In the genomic region with DNA sequence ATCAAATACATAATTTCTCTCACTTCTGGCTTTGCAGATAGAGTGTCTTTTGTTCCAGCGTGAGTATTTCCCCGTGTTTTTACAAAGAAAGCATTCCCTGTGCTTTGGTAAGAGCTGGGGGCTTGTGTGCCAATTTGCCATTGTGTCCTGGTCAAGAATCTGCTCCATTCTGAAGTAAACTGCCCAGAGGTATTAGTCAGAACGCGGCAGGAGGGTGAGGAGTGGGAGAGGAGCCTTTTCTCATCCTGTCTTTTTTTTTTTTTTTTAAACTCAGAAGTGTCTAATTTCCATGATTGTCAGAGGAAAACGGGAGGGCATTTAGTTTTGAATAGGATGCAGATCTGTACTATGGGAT, we compare ENCODE assay signal across 9 mouse cellular contexts.
DNase-seq lines count a peak whose midpoint lies in the region; ATAC-seq and TF ChIP-seq lines count a peak whose summit lies in the region.
"Had no signal": no experiment of that assay in that cellular context is flagged by ENCODE, and none has a peak within 500 bp of the region (broad histone marks: within the 10 kb centered on the region; RNA-seq: fewer than 3 reads in every experiment).

No protein-coding gene starts in this region.

- TF ChIP-seq CTCF in lung, embryonic 14.5 days (IDR thresholded peaks at IDR 0.05; ENCODE audit: low read depth) = no peak
- TF ChIP-seq CTCF in lung, adult 2 months (IDR thresholded peaks at IDR 0.05; ENCODE audit: insufficient read depth, low read length) = no peak

- peaks cover 9% of the 10 kb centered on the region; the same call in 1 of the 2 replicates for H3K27me3 ChIP-seq in lung, embryonic 14.5 days (ENCODE audit: insufficient read depth, low read length)
- no peaks in the 10 kb centered on the region for H3K27me3 ChIP-seq in hindbrain, embryonic 14.5 days (ENCODE audit: control insufficient read depth, insufficient read depth, low read length)
- 0 out of 2 replicates have a peak, but pooled peaks cover 3% of the 10 kb centered on the region for H3K27me3 ChIP-seq in neural tube, embryonic 13.5 days

- H3K9ac ChIP-seq in lung, embryonic 14.5 days = no peak overlapping the region
- peak overlapping the region; percentile 86 for H3K9ac ChIP-seq in hindbrain, embryonic 14.5 days
- H3K9ac ChIP-seq in neural tube, embryonic 13.5 days = peak overlapping the region; percentile 77

- no peaks in the 10 kb centered on the region for H3K36me3 ChIP-seq in lung, embryonic 14.5 days (ENCODE audit: insufficient read depth)
- no peaks in the 10 kb centered on the region for H3K36me3 ChIP-seq in hindbrain, embryonic 14.5 days (replicated peaks; ENCODE audit: control insufficient read depth, insufficient read depth)
- H3K36me3 ChIP-seq in neural tube, embryonic 13.5 days = no peaks in the 10 kb centered on the region

- no peaks in the 10 kb centered on the region for H3K4me1 ChIP-seq in lung, embryonic 14.5 days (ENCODE audit: insufficient read depth)
- H3K4me1 ChIP-seq in lung, adult 2 months (ENCODE audit: control insufficient read depth, insufficient read depth, low read length) = no peaks in the 10 kb centered on the region
- peaks cover 12% of the 10 kb centered on the region; the same call in 1 of the 2 replicates for H3K4me1 ChIP-seq in hindbrain, embryonic 14.5 days (replicated peaks; ENCODE audit: control insufficient read depth, insufficient read depth, low read length)
- H3K4me1 ChIP-seq in neural tube, embryonic 13.5 days (replicated peaks) = peaks cover 24% of the 10 kb centered on the region

- no peak for ATAC-seq in lung, embryonic 14.5 days (ENCODE audit: insufficient read depth)
- ATAC-seq in hindbrain, embryonic 14.5 days (ENCODE audit: low FRiP score) = 0 out of 2 replicates have a peak, but pooled peaks have one; percentile 3
- ATAC-seq in neural tube, embryonic 13.5 days (ENCODE audit: low read depth) = no peak

- no peak for TF ChIP-seq POLR2A in lung, adult 2 months (IDR thresholded peaks at IDR 0.05; ENCODE audit: borderline replicate concordance, extremely low read depth, low read depth, low read length)

- H3K27ac ChIP-seq in lung, embryonic 14.5 days (ENCODE audit: low read depth) = no peak overlapping the region
- peak overlapping the region; percentile 85 for H3K27ac ChIP-seq in hindbrain, embryonic 14.5 days
- peak overlapping the region; percentile 77 for H3K27ac ChIP-seq in neural tube, embryonic 13.5 days (replicated peaks)

- 2% methylated on average over 5 of the region's 5 CpGs for WGBS in lung, embryonic 14.5 days
- WGBS in lung, adult 2 months = 3% methylated on average over 5 of the region's 5 CpGs
- 1% methylated on average over 5 of the region's 5 CpGs for WGBS in hindbrain, embryonic 14.5 days
- under 1% methylated on average over 5 of the region's 5 CpGs for WGBS in neural tube, embryonic 13.5 days

- H3K9me3 ChIP-seq in lung, embryonic 14.5 days (ENCODE audit: low read depth, low read length) = no peaks in the 10 kb centered on the region
- H3K9me3 ChIP-seq in hindbrain, embryonic 14.5 days (ENCODE audit: control insufficient read depth, low read length) = no peaks in the 10 kb centered on the region
- no peaks in the 10 kb centered on the region for H3K9me3 ChIP-seq in neural tube, embryonic 13.5 days

- DNase-seq in embryo, embryonic 11 days = peak; percentile 17
- DNase-seq in embryo, embryonic 9.5 days (ENCODE audit: extremely low spot score) = no peak
- no peak for DNase-seq in lung, embryonic 14.5 days
- DNase-seq in lung, adult 2 months = no peak
- DNase-seq in hindbrain, embryonic 14.5 days (ENCODE audit: low spot score) = no peak
- no peak for DNase-seq in spleen, postnatal 10 days (ENCODE audit: low spot score in 2 of 2)
- DNase-seq in thymus, postnatal 4 days = no peak

- H3K4me3 ChIP-seq in lung, embryonic 14.5 days (ENCODE audit: low read depth, low read length) = peak overlapping the region; percentile 32
- no peak overlapping the region for H3K4me3 ChIP-seq in lung, adult 2 months (replicated peaks; ENCODE audit: extremely low read depth, low read depth, low read length)
- peak overlapping the region; percentile 72 for H3K4me3 ChIP-seq in hindbrain, embryonic 14.5 days (replicated peaks; ENCODE audit: low read length)
- peak overlapping the region; percentile 51 for H3K4me3 ChIP-seq in neural tube, embryonic 13.5 days
- H3K4me3 ChIP-seq: erythroblast, embryonic 14.5 days had no signal

- H3K4me2 ChIP-seq in lung, embryonic 14.5 days = peak overlapping the region; percentile 64
- peak overlapping the region; percentile 60 for H3K4me2 ChIP-seq in hindbrain, embryonic 14.5 days (replicated peaks)
- peak overlapping the region; percentile 69 for H3K4me2 ChIP-seq in neural tube, embryonic 13.5 days
